Mouse (Mus musculus) ovary, postnatal 10 days (tissue): ENCODE results near the gene Krt79.

Source experiments
- DNase-seq: peaks from one replicate; pipeline ENCODE4 v3.0.0; 2022; ENCODE audit warnings: low spot score

Krt79 gene

DNA sequence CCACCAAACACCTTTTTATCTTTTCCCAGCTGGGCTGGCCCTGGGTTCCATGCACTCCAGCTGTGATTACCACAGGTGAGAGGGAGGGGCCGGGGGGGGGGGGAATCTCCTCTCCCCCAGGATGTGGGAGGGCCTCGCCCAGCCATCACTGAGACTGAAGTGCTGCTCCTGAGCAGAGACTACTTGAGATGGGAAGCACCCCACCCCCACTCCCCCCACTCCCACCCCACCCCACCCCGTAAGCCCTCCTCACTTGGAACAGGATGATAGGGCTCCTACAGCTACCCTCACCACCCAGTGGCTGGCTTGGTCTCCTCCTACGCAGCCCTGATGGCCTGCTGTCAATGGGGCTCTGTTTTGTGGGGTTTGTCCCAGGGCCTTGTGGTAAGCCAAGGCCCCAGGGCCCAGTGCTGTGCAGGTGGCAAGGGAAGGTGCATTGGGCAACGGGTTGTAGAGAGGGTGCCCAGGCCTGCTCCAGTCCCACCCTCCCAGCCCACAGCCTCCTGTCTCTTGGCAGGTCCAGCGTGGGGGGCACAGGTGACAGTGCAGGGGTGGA, at the start of gene Krt79:
Krt79 (minus strand) TSS at position 51 of the 556 bp plus-strand sequence.
- no peak for DNase-seq

DNA sequence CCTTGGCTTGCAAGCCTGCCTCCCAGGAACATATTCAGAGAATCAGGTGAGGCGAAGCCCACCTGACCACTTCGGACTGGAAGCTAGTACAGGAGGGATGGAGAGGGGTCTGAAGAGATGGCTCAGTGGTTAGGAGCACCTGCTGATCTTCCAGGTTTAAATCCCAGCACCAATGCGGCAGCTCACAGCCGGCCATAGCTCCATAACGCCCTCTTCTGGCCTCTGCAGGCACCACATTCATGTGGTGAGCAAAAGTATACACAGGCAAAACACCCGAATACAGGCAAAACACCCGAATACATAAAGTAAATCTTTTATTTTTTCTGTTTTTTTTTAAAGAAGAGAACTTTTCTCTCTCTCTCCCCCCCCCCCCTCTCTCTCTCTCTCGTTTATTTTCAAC, 48.6 kb upstream of the Krt79 start:
- DNase-seq, result no peak

DNA sequence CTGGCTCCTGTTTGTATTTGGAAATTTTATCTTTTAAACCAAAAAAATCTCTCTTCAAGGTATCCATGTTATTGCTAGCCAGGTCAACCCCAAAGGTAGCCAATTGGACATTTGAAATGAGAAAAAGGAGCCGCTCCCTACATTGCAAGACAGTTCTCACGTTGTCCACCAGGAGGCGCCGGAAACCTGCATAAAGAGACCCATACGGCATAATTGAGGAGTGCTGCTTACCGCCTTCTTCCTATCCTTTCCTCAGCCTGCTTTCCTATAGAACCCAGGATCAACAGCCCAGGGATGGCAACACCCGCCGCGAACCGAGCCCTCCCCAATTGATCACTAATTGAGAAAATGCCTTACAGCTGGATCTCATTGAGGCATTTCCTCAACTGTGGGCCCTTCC, 48.0 kb upstream of the Krt79 start:
- no peak for DNase-seq

DNA sequence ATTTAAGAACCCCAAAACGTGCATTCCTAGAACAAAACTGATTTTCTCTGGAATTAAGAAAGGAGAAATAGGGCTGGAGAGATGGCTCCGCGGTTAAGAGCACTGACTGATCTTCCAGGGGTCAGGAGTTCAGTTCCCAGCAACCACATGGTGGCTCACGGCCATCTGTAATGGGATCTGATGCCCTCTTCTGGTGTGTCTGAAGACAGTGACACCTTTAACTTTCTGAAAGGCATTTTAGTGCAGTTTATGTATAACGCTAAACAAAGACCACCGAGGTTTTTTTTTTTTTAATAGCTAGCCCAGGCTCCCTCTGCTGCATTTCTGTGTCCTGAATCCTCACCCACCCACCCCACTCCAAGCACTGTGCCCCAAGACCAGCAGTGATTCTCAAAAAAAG, 44.6 kb upstream of the Krt79 start:
- DNase-seq, result no peak

DNA sequence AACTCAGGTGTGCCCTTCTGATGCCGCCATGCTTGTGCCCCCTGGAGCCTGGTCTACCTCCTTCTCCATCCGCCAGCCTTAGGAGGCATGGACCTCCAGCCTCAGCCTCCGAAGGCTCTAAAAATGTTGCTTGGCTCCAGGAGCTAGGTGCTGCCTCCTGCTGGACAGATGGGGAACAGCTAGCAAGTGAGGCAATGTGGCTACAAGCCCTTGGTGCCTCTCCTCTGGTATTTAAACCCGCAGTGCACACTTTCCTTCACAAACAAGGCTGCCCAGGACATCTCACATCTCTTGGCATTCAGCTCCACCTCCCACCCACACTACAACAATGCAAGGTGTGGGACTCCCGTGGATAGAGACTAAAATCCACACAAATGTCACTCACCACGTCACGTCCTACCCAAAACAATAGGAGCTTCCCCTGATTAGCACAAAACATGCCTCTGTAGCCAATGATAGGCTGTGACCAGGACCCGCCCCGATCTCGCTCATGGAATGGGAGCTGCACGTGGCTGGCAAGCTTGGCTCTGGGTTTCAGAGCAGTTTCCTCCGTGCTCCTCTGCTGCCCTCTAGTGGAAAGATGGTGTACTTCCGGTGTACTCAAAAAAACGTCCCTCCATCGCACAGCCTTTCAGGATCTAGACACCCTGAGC, 44.0 kb upstream of the Krt79 start:
- DNase-seq, result peak; percentile 86

DNA sequence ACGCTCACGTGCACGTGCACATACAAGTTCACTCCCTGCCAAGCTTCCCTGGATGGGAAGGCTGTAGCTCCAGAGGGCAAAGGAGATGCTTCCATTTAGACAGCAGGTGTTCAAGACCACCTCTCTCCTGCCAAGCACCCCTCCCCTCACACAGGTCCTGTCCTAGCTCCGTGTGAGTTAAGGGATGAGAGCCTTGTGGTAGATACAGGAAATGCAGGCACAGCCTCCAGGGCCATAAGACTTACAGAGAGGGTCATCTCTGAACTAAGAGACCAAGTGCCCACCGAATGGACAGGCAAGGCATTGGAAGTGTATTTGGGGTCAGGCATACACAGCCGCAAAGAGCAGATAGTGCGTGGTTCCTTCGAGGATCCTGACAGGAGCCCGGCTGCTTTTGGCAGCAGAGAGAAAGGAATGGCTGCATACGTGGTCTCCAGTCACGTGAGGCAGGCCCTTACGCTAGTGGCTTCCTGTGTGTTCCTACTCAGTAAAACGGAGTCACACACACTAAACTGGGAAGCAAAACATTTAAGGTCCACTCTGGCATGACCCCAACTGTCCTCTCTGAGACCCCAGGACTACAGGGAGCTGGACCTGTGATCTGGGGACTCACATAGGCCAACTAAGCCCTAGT, 43.3 kb upstream of the Krt79 start:
- no peak for DNase-seq

DNA sequence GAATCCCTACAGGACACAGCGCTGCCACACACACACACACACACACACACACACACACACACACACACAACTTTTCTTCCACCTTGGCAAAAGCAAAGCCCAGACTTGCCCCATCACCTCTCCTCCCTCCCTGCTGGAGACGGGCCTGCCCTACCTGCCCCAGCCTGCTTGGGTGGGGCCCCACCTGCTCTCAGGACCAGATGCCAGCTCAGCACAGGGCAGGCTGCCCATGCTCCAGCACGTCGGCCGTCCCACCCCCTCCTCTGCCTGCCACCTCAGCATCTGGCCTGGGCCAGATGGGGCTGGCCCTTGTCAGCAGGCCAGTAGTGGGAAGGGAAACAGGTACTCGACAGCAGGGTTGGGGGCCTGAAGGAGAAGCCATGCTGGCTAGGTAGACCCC, 40.7 kb upstream of the Krt79 start:
- no peak for DNase-seq

DNA sequence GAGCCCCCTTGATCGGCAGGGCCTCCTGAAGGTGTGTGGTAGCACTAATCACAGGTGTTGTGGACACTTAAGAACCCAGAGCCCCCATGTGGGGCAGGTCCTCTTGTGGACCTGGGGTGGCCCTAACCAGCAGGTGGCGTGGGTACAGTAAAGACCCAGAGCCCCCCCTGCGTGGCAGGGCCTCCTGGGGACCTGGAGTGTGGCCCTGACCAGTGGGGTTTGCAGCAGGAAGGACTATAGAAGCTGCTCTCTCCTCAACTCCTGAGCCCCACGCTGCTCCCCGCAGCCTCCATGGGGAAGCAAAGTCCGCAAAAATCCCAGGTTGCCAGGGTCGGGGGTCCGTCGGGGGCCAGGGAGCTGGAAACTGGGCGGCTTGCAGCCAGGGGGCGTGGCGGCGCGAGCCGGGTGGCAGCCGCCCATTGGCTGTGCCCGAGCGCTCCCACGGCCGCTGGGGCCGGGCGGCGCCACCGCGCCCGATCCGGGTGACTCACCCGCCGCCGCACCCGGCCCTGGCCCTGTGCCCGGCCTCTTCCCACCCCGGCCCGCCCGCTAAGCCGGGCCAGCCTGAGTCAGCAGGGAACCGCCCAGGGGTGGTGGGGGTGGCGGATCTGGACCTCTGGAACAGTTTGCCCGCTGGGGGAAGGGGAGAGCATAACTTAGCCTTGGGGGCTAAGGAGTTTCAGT, 37.1 kb upstream of the Krt79 start:
- DNase-seq, result peak; percentile 78

DNA sequence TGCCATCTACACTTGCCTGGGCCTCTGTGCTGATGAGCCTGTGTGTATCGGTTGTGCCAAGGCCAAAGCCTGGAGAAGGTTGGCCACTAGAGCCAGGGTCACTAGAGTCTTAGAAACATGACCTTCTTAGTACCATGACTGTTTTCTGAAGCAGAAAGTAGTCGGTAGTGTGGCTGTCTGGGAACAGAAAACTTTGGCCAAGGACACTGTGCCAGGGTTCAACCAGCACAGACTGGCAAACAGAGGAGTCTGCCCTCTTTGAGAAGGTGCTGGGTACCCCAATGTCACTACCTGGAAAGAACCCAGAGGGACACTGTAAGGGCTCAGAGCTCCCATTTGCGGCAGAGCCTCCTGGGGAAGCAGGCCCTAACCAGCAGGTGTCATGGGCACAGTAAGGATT, 36.5 kb upstream of the Krt79 start:
- no peak for DNase-seq

DNA sequence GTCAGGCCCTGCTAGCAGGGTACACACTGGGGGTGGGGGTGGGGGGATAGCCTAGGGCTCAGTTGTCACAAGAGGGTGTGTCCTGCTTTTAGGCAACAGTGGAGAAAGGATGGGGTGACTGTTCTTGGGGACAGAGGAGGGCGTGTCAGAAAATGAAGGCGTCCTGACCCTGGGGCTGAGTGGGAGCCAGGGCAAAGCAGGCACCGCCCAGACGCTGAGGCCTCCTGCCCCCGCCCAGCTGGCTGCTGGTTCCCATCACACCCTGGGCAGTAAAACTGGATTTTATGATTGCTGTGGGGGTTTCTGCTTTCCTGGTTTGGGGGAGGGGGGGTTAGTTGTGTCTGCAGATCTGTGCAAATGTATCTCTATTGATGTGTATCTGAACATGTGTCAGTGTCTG, 35.9 kb upstream of the Krt79 start:
- DNase-seq, result no peak

DNA sequence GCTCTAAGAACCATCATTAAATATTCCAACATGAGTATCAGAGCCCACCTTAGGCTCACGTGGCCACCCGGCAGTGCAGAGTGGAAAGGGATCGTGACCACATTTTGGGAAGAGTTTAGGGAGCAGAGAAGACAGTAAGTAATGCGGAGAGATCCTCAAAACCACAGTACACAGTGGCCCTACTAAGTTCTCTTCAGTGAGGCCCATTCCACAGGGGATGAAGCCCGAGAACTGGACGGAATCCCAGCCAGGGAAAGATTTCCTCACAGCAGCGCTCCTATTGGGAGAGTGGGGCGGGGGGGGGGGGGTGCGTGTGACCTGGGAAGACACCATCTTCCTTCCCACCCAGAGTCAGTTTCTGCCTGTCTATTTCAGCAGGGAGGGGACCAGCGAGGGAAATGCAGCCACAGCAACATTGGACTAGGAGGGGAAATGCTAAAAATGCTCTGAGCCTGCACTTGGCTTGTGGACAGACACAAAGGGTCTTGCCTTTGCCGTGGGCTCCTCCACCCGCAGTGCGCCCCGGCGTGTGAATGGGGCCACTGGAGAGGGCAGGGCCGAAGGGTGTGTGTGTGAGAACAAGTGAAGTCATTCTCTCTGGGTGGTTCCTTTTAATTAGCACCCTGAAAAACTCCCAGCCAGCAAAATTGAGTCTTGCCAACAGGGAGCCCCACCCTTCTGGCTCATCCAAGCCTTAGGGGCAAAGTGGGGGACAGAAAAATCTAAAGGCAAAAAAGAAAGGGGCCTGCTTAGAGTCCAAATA, 34.1 kb upstream of the Krt79 start:
- no peak for DNase-seq

DNA sequence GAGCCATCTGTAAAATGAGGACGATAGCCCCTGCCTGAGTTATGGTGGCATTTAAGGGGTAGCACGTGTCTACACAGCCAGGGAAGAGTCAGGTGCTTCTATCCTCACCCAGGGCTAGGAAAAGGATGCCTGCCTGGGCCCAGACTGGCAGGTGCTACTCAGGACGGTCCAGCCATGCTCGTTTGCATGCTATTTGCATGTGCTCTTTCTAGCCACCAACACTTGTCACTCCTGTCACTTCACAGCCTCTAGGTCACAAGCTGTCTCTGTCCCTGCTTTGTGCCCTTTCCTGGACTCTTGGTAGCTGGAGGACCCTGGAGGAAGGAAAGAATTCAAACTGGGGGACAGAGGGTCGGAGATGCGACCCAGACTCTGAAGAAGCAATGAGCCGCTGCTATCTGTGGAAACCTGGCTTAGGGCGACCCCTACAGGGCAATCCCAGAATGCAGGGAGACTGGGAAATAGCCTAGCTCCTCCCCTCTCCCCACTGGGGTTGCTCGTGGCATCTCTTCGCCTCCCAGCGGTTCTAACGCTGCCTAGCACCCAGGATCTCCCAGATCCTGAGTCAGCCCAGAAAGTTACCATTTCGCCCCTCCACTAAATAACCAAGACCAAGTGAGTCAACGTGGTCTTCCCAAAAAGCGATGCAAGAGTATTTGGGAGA, 33.4 kb upstream of the Krt79 start:
- DNase-seq, result peak; percentile 98

DNA sequence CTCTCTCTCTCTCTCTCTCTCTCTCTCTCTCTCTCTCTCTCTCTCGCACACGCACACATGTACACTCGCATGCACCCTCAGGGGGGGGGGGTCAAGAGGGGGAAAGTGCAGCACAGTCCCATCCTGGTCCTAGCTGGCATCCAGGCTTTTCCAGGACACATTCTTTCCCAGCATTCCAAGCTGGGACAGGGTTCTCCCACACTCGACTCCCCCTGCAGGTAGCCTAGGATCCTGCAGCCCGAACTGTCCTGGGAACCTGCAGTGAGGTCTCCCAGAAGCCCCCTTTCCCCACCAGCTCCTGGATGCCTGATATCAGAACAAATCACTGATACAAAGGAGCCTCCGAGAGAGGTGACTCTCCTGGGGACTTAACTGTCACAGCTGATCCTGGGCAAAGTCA, 30.4 kb upstream of the Krt79 start:
- DNase-seq, result no peak

DNA sequence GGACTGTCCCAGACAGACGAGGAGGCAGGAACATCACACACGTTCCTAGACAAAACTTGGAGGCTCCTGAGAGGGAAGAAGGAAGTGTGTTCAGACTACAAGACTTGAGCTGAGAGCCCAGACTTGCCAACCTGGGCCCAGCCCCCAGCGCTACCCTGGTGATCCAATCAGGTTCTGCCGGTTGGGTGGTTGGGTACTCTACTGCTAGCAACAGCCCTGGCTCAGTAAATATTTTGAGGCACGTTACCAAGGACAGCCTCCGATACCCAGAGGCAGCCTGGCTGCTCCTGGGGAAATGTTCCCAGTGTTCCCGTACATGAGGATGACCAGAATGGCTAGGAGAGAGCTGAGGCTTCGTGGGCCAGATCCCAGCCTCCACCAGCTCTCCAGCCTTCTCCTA, 26.7 kb upstream of the Krt79 start:
- DNase-seq, result no peak

DNA sequence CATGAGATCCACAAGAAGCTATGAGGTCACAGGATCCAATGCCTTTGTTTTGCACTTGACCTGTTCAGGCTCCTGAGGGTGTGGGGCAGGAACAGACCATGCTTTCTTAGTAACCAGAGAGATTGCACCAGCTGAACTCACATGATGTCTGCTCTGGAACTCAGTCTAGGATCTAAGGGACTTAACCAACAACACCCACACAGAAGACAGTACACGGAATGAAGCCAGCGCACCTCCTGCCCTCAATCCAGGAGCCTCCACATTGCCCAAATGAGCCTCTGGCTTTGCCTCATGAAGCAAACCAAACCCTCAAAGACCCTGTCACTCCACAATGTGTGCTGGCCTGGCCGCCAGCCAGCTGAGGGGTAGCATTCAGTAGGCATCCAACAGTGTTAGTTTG, 18.8 kb upstream of the Krt79 start:
- DNase-seq, result no peak

DNA sequence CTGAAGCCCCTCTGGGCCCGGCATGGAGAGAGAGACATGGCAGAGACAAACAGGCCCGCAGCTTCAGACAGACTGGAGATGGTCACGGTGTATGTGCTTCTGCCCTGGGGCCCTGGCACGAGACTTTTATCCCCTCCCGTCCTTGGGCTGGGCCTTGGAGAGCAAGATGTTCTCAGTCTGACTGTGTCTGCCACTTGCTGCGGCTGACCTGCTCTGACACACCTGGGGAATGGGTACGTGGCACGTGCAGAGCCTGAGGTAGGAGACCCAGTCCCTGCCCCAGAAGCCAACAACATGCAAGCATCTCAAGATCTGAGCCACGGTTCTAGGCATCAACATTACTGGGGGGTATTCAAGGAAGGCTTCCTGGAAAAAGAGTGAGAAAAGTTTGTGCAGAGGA, 14.1 kb upstream of the Krt79 start, which contains the start of gene Krt78:
Krt78 (minus strand) TSS at position 101 of the 400 bp plus-strand sequence.
- DNase-seq, result no peak

DNA sequence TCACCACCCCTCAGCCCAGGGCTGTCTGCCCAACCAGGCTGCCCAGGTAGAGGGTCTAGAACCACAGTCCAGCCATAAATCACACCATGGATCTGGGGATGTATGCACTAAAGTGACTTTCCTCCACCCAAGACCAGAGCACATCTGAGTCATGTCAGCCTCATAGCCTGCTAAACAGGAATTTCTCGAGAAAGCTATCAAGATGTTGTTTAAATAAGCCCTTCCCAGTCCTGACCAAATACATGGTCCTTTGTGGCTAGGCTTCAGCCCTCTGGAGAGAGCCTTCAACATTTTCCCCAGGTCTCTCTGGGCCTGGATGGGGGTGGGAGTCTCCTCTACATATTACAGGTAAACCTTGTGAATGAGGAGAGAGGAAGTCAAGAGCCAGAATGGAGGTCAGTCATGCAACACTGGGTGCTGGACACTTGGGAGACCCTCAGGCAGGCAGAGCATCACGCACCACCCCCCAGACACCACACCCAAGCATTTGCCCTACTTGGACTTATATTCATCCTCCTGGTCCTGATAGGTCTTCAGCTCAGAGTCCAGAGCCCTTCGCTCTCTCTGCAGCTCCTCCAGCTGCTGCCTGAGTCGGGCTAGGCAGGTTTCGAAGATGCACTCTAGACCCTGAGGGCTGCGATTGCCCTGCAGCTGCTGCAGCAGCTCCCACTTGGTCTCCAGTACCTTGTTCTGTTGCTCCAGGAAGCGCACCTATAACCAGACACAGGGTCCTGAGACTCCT, 12.8 kb upstream of the Krt79 start:
- DNase-seq, result no peak

DNA sequence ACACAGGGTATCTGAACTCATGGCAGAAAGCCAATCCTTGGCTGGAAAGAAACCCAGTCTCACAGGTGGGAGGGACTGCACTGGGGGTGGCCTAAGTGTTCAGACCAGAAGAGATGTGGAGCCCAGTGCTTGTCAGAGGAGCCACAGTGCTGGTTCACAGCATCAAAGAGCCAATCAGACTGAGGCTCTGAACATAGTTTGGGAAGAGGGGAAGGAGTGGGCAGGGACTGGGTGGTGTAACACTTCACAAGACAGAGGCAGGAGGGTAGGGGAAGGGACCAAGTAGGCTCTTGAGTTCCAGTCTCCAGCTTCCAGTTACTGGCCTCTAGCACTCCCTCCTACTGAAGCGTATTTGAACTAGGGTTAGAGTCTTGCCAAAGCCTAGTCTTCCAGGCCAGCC, 5.3 kb upstream of the Krt79 start:
- no peak for DNase-seq

DNA sequence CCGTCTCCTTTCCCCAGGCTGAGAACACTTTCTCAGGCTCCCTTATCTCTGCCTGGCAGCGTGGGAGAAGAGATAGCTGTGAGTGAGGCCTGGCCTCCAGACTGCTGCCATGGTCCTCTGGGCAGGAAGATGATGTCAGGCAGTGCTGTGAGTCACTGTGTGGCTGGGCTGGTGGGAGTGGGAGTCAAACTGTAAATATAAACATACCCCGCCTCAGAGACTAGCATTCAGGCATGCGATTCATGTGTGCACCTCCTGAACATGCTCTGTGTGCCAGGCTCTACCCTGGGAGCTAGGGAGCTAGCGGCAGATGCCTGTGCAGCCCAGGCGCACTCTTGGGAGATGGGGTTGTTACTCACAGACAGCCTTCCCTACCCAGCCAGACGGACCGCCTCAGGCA, 1.8 kb upstream of the Krt79 start:
- no peak for DNase-seq

DNA sequence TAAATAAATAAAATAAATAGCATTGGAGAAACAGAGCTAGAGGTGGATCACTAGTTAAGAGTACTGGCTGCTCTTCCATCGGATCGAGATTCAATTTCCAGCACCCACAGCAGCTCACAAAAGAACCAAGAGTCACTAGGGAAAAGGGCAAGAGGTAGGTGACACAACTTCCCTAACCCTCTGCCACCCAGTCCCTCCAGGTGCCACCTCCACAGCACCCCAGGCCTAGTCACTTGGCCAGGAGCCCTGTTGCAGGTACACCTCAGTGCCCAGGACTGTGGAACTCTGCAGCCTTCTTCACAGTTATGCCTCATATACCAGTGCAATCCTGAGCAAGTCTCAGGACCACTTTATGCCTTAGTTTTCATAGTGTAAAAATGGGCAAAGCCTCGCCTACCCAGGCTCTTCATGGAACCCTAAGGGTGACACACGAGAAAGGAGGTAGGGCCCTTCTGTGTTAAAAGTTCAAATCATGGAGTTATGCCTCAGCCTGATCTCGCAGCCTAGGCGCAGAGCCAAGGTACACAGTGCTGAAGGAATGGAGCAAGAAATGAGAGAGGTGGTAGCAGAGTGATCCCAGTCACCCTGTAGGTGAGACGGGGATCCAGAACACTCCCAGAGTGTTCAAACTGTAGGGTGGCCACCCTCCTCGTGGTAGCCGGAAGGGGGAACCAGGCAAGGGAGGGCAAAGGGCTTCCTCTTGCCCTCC, 1.4 kb downstream of the Krt79 start:
- DNase-seq, result no peak

DNA sequence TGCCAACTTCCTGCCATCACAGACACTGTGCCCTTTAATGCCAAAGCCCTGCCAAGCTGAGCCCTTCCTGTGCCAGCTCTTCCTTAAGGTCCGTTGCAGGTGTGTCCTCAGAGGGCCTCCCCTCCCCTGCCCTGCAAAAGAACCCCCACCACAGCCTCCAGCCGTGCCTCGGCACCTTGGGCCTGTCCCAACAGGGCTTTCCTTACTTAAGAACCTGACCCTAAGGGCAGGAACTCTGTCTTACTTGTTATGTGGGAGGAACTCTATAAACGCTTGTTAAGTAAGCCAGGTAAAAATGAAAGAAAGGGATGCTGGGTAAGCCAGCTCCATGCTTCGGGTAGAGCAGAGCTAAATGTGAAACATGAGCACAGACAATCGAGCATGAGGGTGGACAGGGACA, 7.1 kb downstream of the Krt79 start:
- DNase-seq, result no peak
